Mouse (Mus musculus) cerebellum, postnatal 4 days (tissue): ENCODE data around the gene Psmb9.

Experiments
- DNase-seq, 2 experiments: peaks; one replicate each; pipeline ENCODE4 v3.0.0; 2022; ENCODE audit warnings: low spot score in 2 of 2, mixed read lengths in 1 of 2

The Psmb9 gene

DNA sequence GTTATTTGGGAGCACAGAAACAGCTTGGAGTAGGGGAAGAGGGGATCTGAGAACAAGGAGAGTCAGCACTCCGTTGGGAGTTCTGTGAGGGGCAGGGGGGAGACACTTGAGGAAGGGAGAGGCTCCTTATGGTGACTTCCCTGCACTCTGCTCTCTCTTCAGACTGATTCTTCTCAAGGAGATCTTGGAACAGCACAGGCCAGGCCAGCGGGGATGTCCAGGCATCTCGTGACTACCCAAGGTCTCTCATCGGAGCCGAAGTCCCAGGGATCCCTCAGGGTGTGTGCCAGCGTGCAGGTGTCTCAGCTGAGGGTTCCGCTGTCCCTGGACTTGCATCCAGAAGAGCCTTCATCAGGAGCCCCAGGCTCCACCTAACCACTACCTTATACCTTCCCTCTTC lies 48.9 kb downstream of the Psmb9 start:
- DNase-seq: no peak

DNA sequence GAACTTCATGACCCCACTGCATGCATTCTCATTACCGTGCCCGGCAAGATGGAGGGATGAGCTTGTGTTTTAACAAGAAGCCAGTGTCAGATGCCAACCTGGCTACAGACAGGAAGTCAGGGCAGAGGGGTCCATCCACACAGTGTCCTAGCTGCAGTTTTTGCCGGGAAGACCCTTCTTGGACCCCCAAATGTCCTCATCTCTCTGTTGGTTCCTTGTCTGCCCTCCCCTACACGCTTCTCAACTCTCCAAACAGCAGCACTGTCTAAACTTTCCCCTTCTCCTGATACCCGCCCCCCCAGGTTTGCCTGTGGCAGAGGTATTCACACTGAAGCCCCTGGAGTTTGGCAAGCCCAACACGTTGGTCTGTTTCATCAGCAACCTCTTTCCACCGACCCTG lies 50.0 kb downstream of the Psmb9 start:
- no peak for DNase-seq

DNA sequence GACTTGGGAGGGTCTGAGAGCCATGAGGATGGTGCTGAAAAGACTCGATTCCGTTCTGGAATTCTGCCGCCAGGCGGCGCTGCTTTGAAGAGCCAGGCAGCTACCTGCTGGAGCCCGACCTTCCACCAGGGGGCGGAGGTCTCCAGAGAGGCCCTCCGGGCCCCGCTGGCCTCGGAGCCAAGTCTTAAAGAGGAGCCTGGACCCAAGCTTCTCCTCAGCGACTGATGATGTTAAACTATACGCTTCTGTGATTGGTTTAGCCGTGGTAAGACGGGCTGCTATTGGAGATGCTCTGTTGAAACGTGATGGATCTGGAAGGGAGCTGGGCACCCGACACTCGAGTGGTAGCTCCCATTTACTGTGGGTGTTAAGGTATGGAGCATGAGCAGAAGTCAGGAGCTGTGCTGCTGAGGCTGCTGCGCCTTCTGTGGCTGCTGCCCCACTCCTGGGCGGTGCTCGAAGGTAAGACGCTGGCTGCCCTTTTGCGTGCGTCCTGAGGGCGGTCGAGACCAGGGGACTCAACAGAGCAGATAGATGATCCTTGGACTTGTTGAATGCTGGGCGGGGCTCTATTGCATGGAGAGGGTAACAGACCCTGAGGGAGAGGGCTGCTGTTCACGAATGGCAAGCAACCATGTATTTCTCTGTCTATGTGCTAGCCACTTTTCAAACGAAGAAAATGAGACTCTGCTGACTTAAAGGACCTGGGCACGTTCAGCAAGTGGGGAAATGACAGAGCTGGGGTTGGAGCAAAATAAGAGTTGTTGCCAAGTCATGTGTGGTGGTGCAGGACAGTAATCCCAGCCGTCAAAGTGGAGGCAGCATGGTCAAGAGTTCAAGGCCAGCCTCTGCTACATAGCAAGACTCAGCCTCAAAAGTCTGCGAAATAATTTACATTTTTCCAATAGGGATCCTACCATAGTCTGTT lies 52.0 kb downstream of the Psmb9 start:
- peak; percentile 99 for DNase-seq

DNA sequence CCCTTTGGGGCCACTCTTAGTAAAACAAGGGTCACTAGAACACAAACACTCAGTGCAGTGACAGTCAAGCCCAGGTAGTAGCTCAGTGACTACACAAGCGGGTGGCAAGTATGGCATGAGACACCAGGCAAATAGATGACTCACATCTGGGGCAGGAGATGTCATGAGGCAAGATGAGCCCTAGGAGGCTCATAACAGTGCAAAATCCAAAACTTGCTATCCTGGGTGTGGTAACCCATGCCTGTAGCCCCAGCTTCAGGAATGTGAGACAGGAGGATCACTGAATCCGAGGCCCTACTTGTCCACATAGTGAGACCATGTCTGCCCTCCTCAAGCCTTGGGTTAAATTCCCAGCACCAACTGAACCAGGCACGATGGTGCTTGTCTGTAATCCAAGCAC lies 53.1 kb downstream of the Psmb9 start:
- no peak for DNase-seq

DNA sequence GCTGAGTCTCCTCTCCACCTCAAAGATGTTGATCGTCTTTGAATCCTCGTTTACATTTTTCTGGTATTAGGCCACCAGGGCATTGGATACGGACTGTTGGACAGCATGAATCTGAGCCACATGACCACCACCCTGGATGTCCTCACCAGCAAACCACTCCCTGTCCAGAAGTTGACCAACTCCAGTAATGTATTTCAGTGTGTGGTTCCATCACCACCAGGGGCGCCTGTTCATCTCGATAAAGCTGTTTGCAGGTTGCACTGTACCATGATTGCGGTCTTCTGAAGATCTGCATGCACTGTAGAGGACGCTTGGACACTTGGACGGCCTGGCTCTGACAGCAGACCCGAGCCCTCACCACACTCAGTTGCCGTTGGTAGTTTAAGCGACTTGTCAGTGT lies 54.3 kb downstream of the Psmb9 start:
- DNase-seq: no peak
